In genomic region chr9:46317957-46318356, GRCm38 (mm10) we compare ENCODE assay signal across 23 mouse cellular contexts. TPM values are rescaled to one million over a fixed set of nuclear protein-coding genes. Genes with fewer than 3 reads are reported as not detected.
DNase-seq lines count a peak whose midpoint lies in the region; ATAC-seq and TF ChIP-seq lines count a peak whose summit lies in the region.
"Had no signal": no experiment of that assay in that cellular context is flagged by ENCODE, and none has a peak within 500 bp of the region (broad histone marks: within the 10 kb centered on the region; RNA-seq: fewer than 3 reads in every experiment).

No protein-coding gene starts in this region.

- H3K36me3 ChIP-seq in testis, adult 2 months (ENCODE audit: control insufficient read depth, insufficient read depth, low read length) = no peaks in the 10 kb centered on the region
- H3K36me3 ChIP-seq in ES-E14 (ENCODE audit: control insufficient read depth, insufficient read depth, low read length, poor library complexity, severe bottlenecking) = no peaks in the 10 kb centered on the region
- H3K36me3 ChIP-seq in stomach, postnatal 0 days (ENCODE audit: control insufficient read depth, insufficient read depth, low read length) = no peaks in the 10 kb centered on the region
- no peaks in the 10 kb centered on the region for H3K36me3 ChIP-seq in kidney, embryonic 15.5 days
- H3K36me3 ChIP-seq: embryonic facial prominence, embryonic 12.5 days; hindbrain, embryonic 10.5 days had no signal

- DNase-seq in layer of hippocampus, adult 2 months (ENCODE audit: low spot score in 2 of 2) = no peak
- no peak for DNase-seq in layer of hippocampus, adult 9-11 months
- DNase-seq in testis, postnatal 14 days (ENCODE audit: low spot score) = no peak
- no peak for DNase-seq in ES-E14 (ENCODE audit: low read depth, low spot score)
- no peak for DNase-seq in stomach, postnatal 0 days (ENCODE audit: low spot score)
- DNase-seq: adrenal gland, adult 2 months; cerebellum, postnatal 10 days; gastrocnemius, postnatal 25 days; kidney, adult 9 months; kidney, postnatal 4 days; right cerebral cortex, postnatal 25 days had no signal

- H3K27me3 ChIP-seq in testis, adult 2 months (ENCODE audit: control insufficient read depth, insufficient read depth, low read length) = no peaks in the 10 kb centered on the region
- H3K27me3 ChIP-seq in stomach, postnatal 0 days (ENCODE audit: control insufficient read depth, insufficient read depth, low read length) = no peaks in the 10 kb centered on the region
- H3K27me3 ChIP-seq in kidney, embryonic 15.5 days = 0 out of 2 replicates have a peak, but pooled peaks cover 3% of the 10 kb centered on the region
- H3K27me3 ChIP-seq: embryonic facial prominence, embryonic 12.5 days had no signal

- H3K4me3 ChIP-seq in layer of hippocampus, adult 2 months = no peak overlapping the region
- H3K4me3 ChIP-seq in testis, adult 2 months (ENCODE audit: control insufficient read depth, low read depth, low read length) = peak overlapping the region; percentile 82
- H3K4me3 ChIP-seq in ES-E14 (ENCODE audit: insufficient read depth in 1 of 2, low read depth in 1 of 2, low read length in 2 of 2, poor library complexity in 1 of 2, severe bottlenecking in 1 of 2) = no peak overlapping the region
- no peak overlapping the region for H3K4me3 ChIP-seq in stomach, postnatal 0 days (ENCODE audit: low read depth, low read length)
- no peak overlapping the region for H3K4me3 ChIP-seq in kidney, embryonic 15.5 days (replicated peaks)
- H3K4me3 ChIP-seq: embryonic facial prominence, embryonic 12.5 days; erythroblast, embryonic 14.5 days; hindbrain, embryonic 10.5 days; megakaryocyte, embryonic 14.5 days had no signal

- TF ChIP-seq EP300 in stomach, postnatal 0 days (optimal IDR thresholded peaks at IDR 0.05) = no peak

- no peak overlapping the region for H3K9ac ChIP-seq in ES-E14 (ENCODE audit: insufficient read depth, low read depth, low read length, poor library complexity, severe bottlenecking)
- no peak overlapping the region for H3K9ac ChIP-seq in stomach, postnatal 0 days (ENCODE audit: low read length)
- no peak overlapping the region for H3K9ac ChIP-seq in kidney, embryonic 15.5 days
- H3K9ac ChIP-seq: embryonic facial prominence, embryonic 12.5 days had no signal

- H3K9me3 ChIP-seq in ES-E14 (ENCODE audit: control insufficient read depth, insufficient read depth, low read depth, low read length) = no peaks in the 10 kb centered on the region
- no peaks in the 10 kb centered on the region for H3K9me3 ChIP-seq in stomach, postnatal 0 days (ENCODE audit: control insufficient read depth, low read length)
- H3K9me3 ChIP-seq in kidney, embryonic 15.5 days (replicated peaks) = 0 out of 2 replicates have a peak, but pooled peaks cover 4% of the 10 kb centered on the region

- no peak for TF ChIP-seq POLR2A in testis, adult 2 months (IDR thresholded peaks at IDR 0.05; ENCODE audit: control insufficient read depth, low read depth, low read length)

- H3K4me1 ChIP-seq in testis, adult 2 months (ENCODE audit: control insufficient read depth, insufficient read depth, low read length) = peaks cover 4% of the 10 kb centered on the region; the same call in 1 of the 2 replicates
- no peaks in the 10 kb centered on the region for H3K4me1 ChIP-seq in ES-E14 (ENCODE audit: control insufficient read depth in 2 of 2, insufficient read depth in 2 of 2, low read length in 2 of 2, poor library complexity in 1 of 2)
- H3K4me1 ChIP-seq in stomach, postnatal 0 days (replicated peaks; ENCODE audit: control insufficient read depth, insufficient read depth) = no peaks in the 10 kb centered on the region
- H3K4me1 ChIP-seq in kidney, embryonic 15.5 days = peaks cover 13% of the 10 kb centered on the region

- TF ChIP-seq CTCF in layer of hippocampus, adult 2 months (conservative IDR thresholded peaks at IDR 0.05) = peak; percentile 42
- peak; percentile 39; the same call in 1 of the 2 replicates for TF ChIP-seq CTCF in testis, adult 2 months (IDR thresholded peaks at IDR 0.05; ENCODE audit: control insufficient read depth, insufficient read depth, insufficient replicate concordance, low read depth, low read length)
- 0 out of 2 replicates have a peak, but pooled peaks have one; percentile 11 for TF ChIP-seq CTCF in stomach, postnatal 0 days (IDR thresholded peaks at IDR 0.05; ENCODE audit: low read depth)

- WGBS in stomach, postnatal 0 days = 94% methylated on average over 3 of the region's 3 CpGs
- 93% methylated on average over 3 of the region's 3 CpGs for WGBS in kidney, embryonic 15.5 days

- ATAC-seq in stomach, postnatal 0 days (ENCODE audit: low FRiP score, low TSS enrichment) = no peak
- ATAC-seq in kidney, embryonic 15.5 days (replicated peaks; ENCODE audit: low FRiP score) = no peak
- ATAC-seq: forebrain, embryonic 14.5 days; hindbrain, postnatal 0 days had no signal

- H3K4me2 ChIP-seq in stomach, postnatal 0 days (replicated peaks; ENCODE audit: low read depth) = no peak overlapping the region
- H3K4me2 ChIP-seq in kidney, embryonic 15.5 days = no peak overlapping the region
- H3K4me2 ChIP-seq: embryonic facial prominence, embryonic 12.5 days had no signal

- H3K27ac ChIP-seq in layer of hippocampus, adult 2 months = no peak overlapping the region
- no peak overlapping the region for H3K27ac ChIP-seq in testis, adult 2 months (ENCODE audit: control insufficient read depth, insufficient read depth, low read depth, low read length)
- H3K27ac ChIP-seq in ES-E14 (ENCODE audit: insufficient read depth, low read depth, low read length, poor library complexity, severe bottlenecking) = no peak overlapping the region
- H3K27ac ChIP-seq in stomach, postnatal 0 days (replicated peaks) = no peak overlapping the region
- H3K27ac ChIP-seq in kidney, embryonic 15.5 days = no peak overlapping the region
- H3K27ac ChIP-seq: embryonic facial prominence, embryonic 12.5 days; hindbrain, embryonic 10.5 days; hindbrain, postnatal 0 days had no signal

- in situ Hi-C loops in ES-E14 (cut with MboI; ENCODE audit: low sequenced_read_pairs in 2 of 2, unreplicated experiment in 2 of 2) = loop anchor here in 1 of 2 experiments (10.0 kb wide), 1 partner anchor 313 kb away; no protein-coding TSS in a partner anchor

TF ChIP-seq in ES-E14, 5 proteins besides CTCF, POLR2A, EP300 and RAD21:
- TF ChIP-seq ZC3H11A (IDR thresholded peaks at IDR 0.05; ENCODE audit: borderline replicate concordance, low read depth, low read length) (0 out of 2 replicates have a peak, but pooled peaks have one; percentile 20), CHD2 (IDR thresholded peaks at IDR 0.05; ENCODE audit: low read depth, low read length) (no peak), HCFC1 (IDR thresholded peaks at IDR 0.05; ENCODE audit: borderline replicate concordance, insufficient read depth, low read length) (no peak), MAFK (IDR thresholded peaks at IDR 0.05; ENCODE audit: insufficient read depth, low read depth, low read length) (no peak), ZNF384 (IDR thresholded peaks at IDR 0.05; ENCODE audit: low read depth, low read length) (no peak)
TF ChIP-seq in ES-E14: peak in this region for 1.

RNA-seq across cellular contexts. Expression of gene 4931429L15Rik, which starts 1.8 kb away (rescaled TPM):
- not detected for total RNA-seq in layer of hippocampus, adult 2 months (2021)
- polyA plus RNA-seq in testis, adult 2 months (2012; rRNA removed) = 180 and 193 TPM in 2 replicates
- not detected in 2 replicates for total RNA-seq in ES-E14 (2012; rRNA removed)
- polyA plus RNA-seq in stomach, postnatal 0 days (2015; fragmentation: Nextera tagmentation; extraction: Ambion mirVana) = not detected in 2 replicates
- polyA plus RNA-seq in kidney, embryonic 15.5 days (2015; fragmentation: Nextera tagmentation; extraction: Ambion mirVana) = not detected in 2 replicates
- total RNA-seq: adrenal gland, adult 2 months; gastrocnemius, postnatal 25 days; hindbrain, postnatal 0 days; layer of hippocampus, postnatal 14 days had no signal
- polyA plus RNA-seq: adrenal gland, adult 2 months; C2C12; embryonic facial prominence, embryonic 12.5 days; erythroblast, embryonic 14.5 days; forebrain, embryonic 14.5 days; heart, embryonic 16.5 days; hindbrain, embryonic 10.5 days; hindbrain, postnatal 0 days; liver, embryonic 16.5 days had no signal

RNA-seq across cellular contexts. Expression of gene Bud13, which starts 35.1 kb away (rescaled TPM):
- total RNA-seq in layer of hippocampus, adult 2 months (2021) = 10 to 100 TPM; 13.5 to 14.4 TPM
- polyA plus RNA-seq in testis, adult 2 months (2012; rRNA removed) = 5.8 and 6.2 TPM in 2 replicates
- 14.3 and 21.6 TPM in 2 replicates for total RNA-seq in ES-E14 (2012; rRNA removed)
- 7.6 and 8.8 TPM in 2 replicates for polyA plus RNA-seq in stomach, postnatal 0 days (2015; fragmentation: Nextera tagmentation; extraction: Ambion mirVana)
- 25.9 and 26.7 TPM in 2 replicates for polyA plus RNA-seq in kidney, embryonic 15.5 days (2015; fragmentation: Nextera tagmentation; extraction: Ambion mirVana)

RNA-seq across cellular contexts. Expression of gene Zpr1, which starts 45.1 kb away (rescaled TPM):
- 10 to 100 TPM; 34.4 to 41.1 TPM for total RNA-seq in layer of hippocampus, adult 2 months (2021)
- polyA plus RNA-seq in testis, adult 2 months (2012; rRNA removed) = 46.5 and 52.2 TPM in 2 replicates
- 56.0 and 58.9 TPM in 2 replicates for total RNA-seq in ES-E14 (2012; rRNA removed)
- polyA plus RNA-seq in stomach, postnatal 0 days (2015; fragmentation: Nextera tagmentation; extraction: Ambion mirVana) = 30.8 and 32.6 TPM in 2 replicates
- polyA plus RNA-seq in kidney, embryonic 15.5 days (2015; fragmentation: Nextera tagmentation; extraction: Ambion mirVana) = 58.9 and 61.0 TPM in 2 replicates

RNA-seq across cellular contexts. Expression of gene Apoa5, which starts 49.5 kb away (rescaled TPM):
- total RNA-seq in layer of hippocampus, adult 2 months (2021) = not detected
- polyA plus RNA-seq in testis, adult 2 months (2012; rRNA removed) = not detected in 2 replicates
- 0.09 and 0.42 TPM in 2 replicates for total RNA-seq in ES-E14 (2012; rRNA removed)
- polyA plus RNA-seq in stomach, postnatal 0 days (2015; fragmentation: Nextera tagmentation; extraction: Ambion mirVana) = 0.47 and 1.0 TPM in 2 replicates
- polyA plus RNA-seq in kidney, embryonic 15.5 days (2015; fragmentation: Nextera tagmentation; extraction: Ambion mirVana) = not detected in 2 replicates
- total RNA-seq: gastrocnemius, postnatal 25 days; layer of hippocampus, postnatal 14 days had no signal
- polyA plus RNA-seq: C2C12; embryonic facial prominence, embryonic 12.5 days; erythroblast, embryonic 14.5 days; forebrain, embryonic 14.5 days; heart, embryonic 16.5 days; hindbrain, postnatal 0 days had no signal

Comparison
In these comparisons a context has a peak if more than half of its experiments do, and no peak if none do; other contexts are left out.
1. RNA of gene 4931429L15Rik, which starts 1.8 kb away (polyA plus RNA-seq): 180 to 193 TPM in testis, adult 2 months; not detected in stomach, postnatal 0 days and not detected in kidney, embryonic 15.5 days; every median in the first group is over 100 times any median in the second.
2. Peak in every context shown above with its lines, with median percentiles within 50 percentile points of each other: CTCF ChIP-seq.